Mouse (Mus musculus) heart, postnatal 4 days (tissue): ENCODE results near the gene Kat14. TPM values are rescaled to one million over a fixed set of nuclear protein-coding genes. Genes with fewer than 3 reads are reported as not detected.
A peak's percentile ranks its signal among the peaks of the same experiment; 100 is the strongest.
"Not testable (repeated sequence)": the region's sequence is repeated elsewhere in the genome, so short reads cannot be mapped to it uniquely, and the experiment has no call there.

Experiments used
- DNase-seq: peaks from one replicate; pipeline ENCODE4 v3.0.0; 2021
- total RNA-seq, 2 experiments: library from RNA; stranded (reverse); gene quantifications; 2 replicates each; pipeline ENCODE4 v1.2.3; 2021

The Kat14 gene
- total RNA-seq = 10 to 100 TPM; 28.5 to 29.0 TPM

DNA sequence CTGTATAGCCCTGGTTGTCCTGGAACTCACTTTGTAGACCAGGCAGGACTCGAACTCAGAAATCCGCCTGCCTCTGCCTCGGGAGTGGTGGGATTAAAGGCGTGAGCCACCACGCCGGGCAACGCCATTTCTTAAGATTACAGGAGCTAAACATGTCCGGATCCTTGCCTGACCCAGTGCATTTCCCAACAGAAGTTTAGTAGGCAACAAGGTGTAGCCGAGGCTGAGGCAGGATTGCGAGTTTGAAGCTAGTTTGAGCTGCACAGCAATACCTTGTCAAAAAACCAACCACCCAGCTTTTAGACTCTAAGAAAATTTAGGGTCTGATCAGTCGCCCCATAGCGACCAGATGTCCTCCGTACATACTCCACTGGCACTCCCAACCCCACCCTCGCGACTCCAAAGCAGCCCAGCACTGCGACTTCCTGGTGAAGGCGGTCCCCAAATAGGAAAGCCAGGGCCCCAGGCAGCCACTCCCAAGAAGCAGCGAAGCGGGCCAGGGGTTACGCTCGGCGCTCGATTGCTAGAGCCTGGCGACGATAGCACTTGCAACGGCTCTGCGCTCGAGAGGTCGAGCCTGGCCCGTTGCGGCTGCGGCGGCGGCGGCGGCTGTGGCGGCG lies at the start of gene Kat14, which contains the start of gene Pet117:
TSS of gene Kat14 (plus strand) at position 584 of the 620 bp plus-strand sequence.
TSS of gene Pet117 (plus strand) at position 597 of the 620 bp plus-strand sequence.
- peak; percentile 97 for DNase-seq

- DNase-seq = no peak
These were observed 44.6 kb upstream of the Kat14 start for GRCm38 (mm10) chr2:144324218-144324617.

DNA sequence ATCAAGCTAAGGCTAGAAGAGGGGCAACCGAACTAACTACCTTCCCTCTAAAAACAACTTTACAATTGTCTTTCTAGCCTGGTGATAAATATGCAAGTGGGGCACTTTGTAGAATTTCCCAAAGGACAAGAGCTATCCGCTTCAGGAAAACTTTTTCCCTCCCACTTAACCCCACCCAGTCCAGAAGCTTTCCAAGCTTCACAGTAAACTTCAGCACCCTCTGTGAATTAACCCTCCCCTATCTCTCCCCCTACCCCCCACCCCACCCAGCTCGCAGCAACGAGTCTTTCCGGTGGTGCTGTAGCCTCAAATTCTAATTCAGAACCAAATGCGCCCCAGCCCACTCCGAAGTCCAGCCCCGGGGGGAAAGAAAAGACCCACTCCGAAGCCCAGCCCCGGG lies 39.3 kb upstream of the Kat14 start:
- no peak for DNase-seq

GRCm38 (mm10) chr2:144329937-144330336 lies 38.8 kb upstream of the Kat14 start:
- no peak for DNase-seq

- DNase-seq = no peak
These were observed 38.3 kb upstream of the Kat14 start for GRCm38 (mm10) chr2:144330352-144330959.

DNA sequence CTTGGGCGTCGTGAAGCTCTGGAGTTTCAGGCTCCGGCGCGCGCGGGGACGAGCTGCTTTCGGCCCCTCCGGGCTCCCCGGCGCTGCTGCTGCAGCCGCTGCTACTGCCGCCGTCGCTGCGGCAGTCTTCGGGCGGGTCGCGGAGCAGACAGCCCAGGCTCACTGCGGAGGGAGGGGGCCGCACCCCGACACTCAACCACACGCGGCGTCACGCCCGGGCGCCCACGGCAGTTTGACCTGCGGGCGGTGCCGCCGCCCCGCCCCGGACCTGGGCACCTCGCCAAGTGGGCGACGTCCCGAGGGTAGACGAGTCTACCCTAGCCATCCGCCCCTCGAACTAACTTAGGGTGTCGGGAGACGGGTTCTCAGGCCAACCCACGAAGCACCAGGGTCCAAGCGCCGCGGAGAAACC lies 37.8 kb upstream of the Kat14 start:
- DNase-seq = peak; percentile 23

GRCm38 (mm10) chr2:144331401-144332302 lies 37.1 kb upstream of the Kat14 start, which contains the start of gene Ovol2:
Gene Ovol2, minus strand, starts transcription at chr2:144332146.
- peak; percentile 14 for DNase-seq

DNA sequence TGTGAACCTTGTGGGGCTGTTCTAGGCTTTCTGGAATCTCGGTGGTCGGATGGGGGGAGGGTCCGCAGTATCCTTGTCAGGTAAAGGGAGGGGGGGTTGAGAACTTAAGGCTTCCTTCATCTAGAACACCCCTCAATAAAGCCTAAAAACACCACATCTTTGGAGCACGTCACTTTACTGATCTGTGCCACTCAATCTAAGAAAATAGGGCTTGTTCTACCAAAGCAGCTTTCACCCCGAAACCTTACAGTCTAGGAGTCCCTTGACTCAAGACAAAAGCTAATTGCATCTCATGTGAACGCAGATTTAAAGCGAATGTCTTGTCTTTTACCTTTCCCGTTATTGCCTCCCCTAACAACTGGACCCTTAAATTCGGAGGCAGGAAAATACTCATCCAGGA lies 36.3 kb upstream of the Kat14 start:
- DNase-seq = no peak

- DNase-seq = no peak
These were observed 35.5 kb upstream of the Kat14 start for GRCm38 (mm10) chr2:144333138-144333842.

GRCm38 (mm10) chr2:144337230-144337629 lies 31.6 kb upstream of the Kat14 start:
- DNase-seq = no peak

- DNase-seq = no peak
These were observed 31.1 kb upstream of the Kat14 start for GRCm38 (mm10) chr2:144337701-144338100.

GRCm38 (mm10) chr2:144338149-144338548 lies 30.6 kb upstream of the Kat14 start:
- DNase-seq = not testable (repeated sequence)

GRCm38 (mm10) chr2:144343158-144343557 lies 25.6 kb upstream of the Kat14 start:
- no peak for DNase-seq

GRCm38 (mm10) chr2:144348525-144348924 lies 20.3 kb upstream of the Kat14 start:
- no peak for DNase-seq

DNA sequence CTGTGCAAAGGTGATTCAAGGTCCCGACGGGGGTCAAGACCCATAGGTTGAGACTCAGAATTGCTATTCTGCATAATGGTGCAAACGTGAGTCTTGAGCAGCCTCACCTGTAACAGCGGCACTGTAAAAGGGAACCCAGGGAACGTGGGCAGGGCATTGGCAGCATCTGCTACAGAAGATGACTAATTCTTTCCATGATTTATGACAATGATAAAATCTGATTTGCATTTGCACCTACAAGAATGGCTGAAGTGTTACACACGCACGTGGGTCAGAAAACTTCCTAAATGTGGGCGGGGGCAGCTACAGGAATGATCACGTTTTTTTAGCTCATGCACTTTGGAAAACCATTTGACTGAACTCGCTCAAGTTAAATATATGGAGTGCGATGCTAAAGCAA lies 15.9 kb upstream of the Kat14 start:
- DNase-seq = no peak

- no peak for DNase-seq
These were observed 238 bp downstream of the Kat14 start for GRCm38 (mm10) chr2:144369020-144369421.

DNA sequence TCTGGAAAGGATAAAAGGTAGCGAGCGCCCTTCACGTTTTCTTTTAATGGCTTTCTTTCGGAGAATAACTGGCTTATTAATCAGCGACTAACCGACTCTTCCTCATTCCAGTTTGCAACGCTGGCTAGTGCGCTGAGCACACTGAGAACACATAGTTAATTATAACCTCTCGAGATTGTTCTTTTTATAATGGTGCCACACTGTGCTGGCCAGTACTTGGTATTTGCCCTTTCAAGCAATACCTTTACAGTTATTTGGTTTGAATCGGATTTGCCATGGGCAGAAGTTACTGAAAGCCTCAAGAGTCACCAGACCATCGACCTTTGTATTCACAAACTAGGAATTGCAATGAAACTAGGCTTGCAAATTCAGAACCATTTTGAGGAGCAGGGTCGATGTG lies 728 bp downstream of the Kat14 start:
- no peak for DNase-seq

DNA sequence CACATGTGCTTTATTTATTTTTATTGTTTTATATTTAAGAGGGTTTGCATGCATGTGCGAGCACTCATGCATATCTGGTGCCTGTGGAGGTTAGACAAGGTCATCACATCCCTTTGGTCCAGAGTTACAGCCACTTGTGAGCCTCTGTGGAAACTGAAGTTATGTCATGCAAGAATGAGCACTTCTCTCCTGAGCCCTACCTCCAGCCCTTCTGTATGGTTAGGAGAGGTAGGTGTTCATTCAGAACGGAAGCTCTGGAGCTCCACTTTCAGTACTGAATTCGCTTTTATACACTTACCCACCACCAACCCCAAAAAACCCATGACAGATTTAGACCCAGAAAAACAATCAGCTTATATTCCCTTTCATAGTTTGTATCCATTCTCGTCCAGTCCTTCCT lies 2.8 kb downstream of the Kat14 start:
- no peak for DNase-seq

DNA sequence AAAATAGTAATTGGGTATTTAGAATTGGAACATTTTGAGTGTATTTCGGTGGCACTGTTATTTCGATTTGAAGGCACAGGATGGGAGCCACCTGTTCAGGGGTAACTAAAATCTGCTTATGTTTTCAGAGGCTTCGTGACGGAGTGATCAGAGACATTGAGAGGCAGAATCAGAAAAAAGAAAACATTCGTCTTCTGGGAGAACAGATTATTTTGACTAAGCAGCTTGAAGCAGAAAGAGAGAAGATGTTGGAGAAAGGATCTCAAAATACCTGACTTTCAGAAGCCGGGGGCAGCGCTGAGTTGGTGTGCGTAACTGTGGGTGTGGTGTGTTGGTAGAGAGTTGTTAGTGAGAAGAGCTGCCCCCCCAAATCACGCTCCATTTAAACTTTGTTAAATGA lies 4.3 kb downstream of the Kat14 start:
- DNase-seq = no peak

DNA sequence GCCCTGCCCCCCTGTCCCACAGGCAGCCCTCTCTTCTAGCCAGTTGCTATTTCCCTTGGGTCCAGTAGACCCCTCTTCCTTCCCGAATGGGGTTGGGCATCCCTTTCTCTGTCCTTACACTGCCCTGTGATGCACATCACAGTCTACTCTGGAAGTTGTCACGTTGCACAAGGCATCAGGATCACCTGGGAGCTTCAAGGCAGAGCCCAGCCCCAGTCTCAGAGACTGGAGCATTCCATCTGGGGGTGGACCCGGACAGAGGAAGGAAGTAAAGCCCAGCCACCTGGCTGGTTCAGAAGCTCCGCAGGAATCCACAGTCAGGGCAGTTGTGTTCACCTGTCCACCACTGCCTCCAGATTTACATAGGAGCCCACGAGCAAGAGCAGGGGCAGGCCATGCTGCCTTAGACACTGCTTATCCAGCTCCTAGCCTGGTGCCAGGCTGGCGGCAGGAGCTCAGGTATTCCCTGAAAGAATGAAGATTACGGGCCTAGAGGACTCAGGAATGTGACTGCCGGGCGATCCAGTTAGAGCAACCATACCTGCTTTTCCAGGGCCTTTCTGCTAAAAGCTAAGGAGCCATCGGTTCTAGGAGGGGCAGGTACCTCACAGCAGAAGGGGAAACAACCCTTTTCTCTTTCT lies 6.4 kb downstream of the Kat14 start:
- no peak for DNase-seq

- DNase-seq = no peak
These were observed 12.5 kb downstream of the Kat14 start for GRCm38 (mm10) chr2:144381293-144381692.

DNA sequence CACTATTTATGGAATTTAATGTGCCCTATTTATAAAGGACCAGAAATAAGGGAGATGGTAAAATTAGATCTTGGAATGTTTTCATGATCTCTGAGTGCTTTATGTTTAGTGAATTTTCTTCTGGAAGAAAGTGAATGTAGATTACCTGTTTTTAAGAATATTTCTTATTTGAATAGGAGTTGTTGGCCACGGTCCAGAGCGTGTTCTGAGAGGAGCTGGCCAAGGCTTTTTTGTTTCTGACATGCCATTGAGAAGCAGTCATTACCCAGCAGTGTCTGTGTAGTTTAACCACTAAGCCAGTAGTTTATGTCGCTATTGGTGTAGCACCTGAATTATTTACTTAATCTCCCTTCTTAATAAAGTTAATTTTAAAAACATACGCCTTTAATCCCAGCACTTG lies 13.0 kb downstream of the Kat14 start:
- DNase-seq = no peak
